Mouse (Mus musculus) embryonic facial prominence, embryonic 13.5 days (tissue): ENCODE results near the gene Lcp1. TPM values are rescaled to one million over a fixed set of nuclear protein-coding genes. Genes with fewer than 3 reads are reported as not detected.

Experiments used
- ATAC-seq: fragments of 200-750 bp; cut with Nextera tagmentation; 2 replicates; pipeline ENCODE4 v1.8.0; 2017; ENCODE audit warnings: low read depth; ENCODE audit not compliant: insufficient number of reproducible peaks, insufficient read depth, low FRiP score, low TSS enrichment
- H3K27ac ChIP-seq: fragments of 300-500 bp; sonication (generic); 2 replicates; pipeline ENCODE4 v1.5.1; 2015; ENCODE audit warnings: moderate library complexity, mild to moderate bottlenecking, inconsistent platforms
- H3K27me3 ChIP-seq: fragments of 300-500 bp; sonication (generic); 2 replicates; pipeline ENCODE4 v1.6.1; 2015; ENCODE audit warnings: mild to moderate bottlenecking, inconsistent platforms
- H3K36me3 ChIP-seq: fragments of 300-500 bp; sonication (generic); 2 replicates; pipeline ENCODE4 v1.6.1; 2015; ENCODE audit warnings: mild to moderate bottlenecking, inconsistent platforms
- H3K4me1 ChIP-seq: fragments of 300-500 bp; sonication (generic); 2 replicates; pipeline ENCODE4 v1.6.1; 2015; ENCODE audit warnings: inconsistent platforms
- H3K4me2 ChIP-seq: fragments of 300-500 bp; sonication (generic); 2 replicates; pipeline ENCODE4 v1.6.1; 2015; ENCODE audit warnings: moderate library complexity, mild to moderate bottlenecking, inconsistent platforms
- H3K4me3 ChIP-seq: fragments of 300-500 bp; sonication (generic); 2 replicates; pipeline ENCODE4 v1.5.1; 2015; ENCODE audit warnings: mild to moderate bottlenecking, inconsistent platforms
- H3K9ac ChIP-seq: fragments of 300-500 bp; sonication (generic); 2 replicates; pipeline ENCODE4 v1.6.1; 2015; ENCODE audit warnings: mild to moderate bottlenecking, inconsistent platforms
- H3K9me3 ChIP-seq: fragments of 300-500 bp; sonication (generic); 2 replicates; pipeline ENCODE4 v1.6.1; 2016; ENCODE audit warnings: inconsistent platforms
- WGBS: fragments of 180-500 bp; shearing (Covaris S2); methylation state at CpG from one replicate; pipeline ENCODE4 v1.1.7; 2015; ENCODE audit warnings: mixed read lengths; 5-methylcytosine and 5-hydroxymethylcytosine counted together
- polyA plus RNA-seq: library from polyadenylated mRNA; unstranded; fragments of >200 nt; fragmentation: Nextera tagmentation; extraction: Ambion mirVana; gene quantifications from 2 replicates; pipeline ENCODE4 v1.2.1, GENCODE M21; 2015

Lcp1 gene
- polyA plus RNA-seq, 1 experiment from 2014 or later, result 24.9 TPM

- Histone ChIP-seq H3K4me3 (no peak overlapping the region), H3K27ac (no peak overlapping the region), H3K36me3 (no peaks in the 10 kb centered on the region), H3K9ac (no peak overlapping the region), H3K4me1 (no peaks in the 10 kb centered on the region), H3K9me3 (no peaks in the 10 kb centered on the region), H3K4me2 (no peak overlapping the region), H3K27me3 (no peaks in the 10 kb centered on the region)
- ATAC-seq, result no peak
- 77% methylated on average over 8 of the region's 8 CpGs for WGBS
Measured at GRCm38 (mm10) chr14:75154481-75154880, 23.6 kb downstream of the Lcp1 start.

GRCm38 (mm10) chr14:75159375-75159774 lies 28.5 kb downstream of the Lcp1 start:
- Histone ChIP-seq H3K36me3 (no peaks in the 10 kb centered on the region), H3K27me3 (no peaks in the 10 kb centered on the region), H3K9me3 (no peaks in the 10 kb centered on the region), H3K9ac (no peak overlapping the region), H3K4me2 (no peak overlapping the region), H3K4me1 (no peaks in the 10 kb centered on the region), H3K27ac (no peak overlapping the region), H3K4me3 (no peak overlapping the region)
- WGBS, result 91% methylated on average over 2 of the region's 2 CpGs
- no peak for ATAC-seq

GRCm38 (mm10) chr14:75163866-75164265 lies 33.0 kb downstream of the Lcp1 start:
- Histone ChIP-seq H3K27ac (no peak overlapping the region), H3K4me3 (no peak overlapping the region), H3K27me3 (no peaks in the 10 kb centered on the region), H3K4me1 (no peaks in the 10 kb centered on the region), H3K9me3 (no peaks in the 10 kb centered on the region), H3K4me2 (no peak overlapping the region), H3K9ac (no peak overlapping the region), H3K36me3 (no peaks in the 10 kb centered on the region)
- WGBS, result 88% methylated on average over 8 of the region's 8 CpGs
- no peak for ATAC-seq

GRCm38 (mm10) chr14:75164345-75164744 lies 33.4 kb downstream of the Lcp1 start:
- no peaks in the 10 kb centered on the region for H3K36me3 ChIP-seq
- H3K9me3 ChIP-seq, result no peaks in the 10 kb centered on the region
- 91% methylated on average over 9 of the region's 9 CpGs for WGBS
- no peak overlapping the region for H3K9ac ChIP-seq
- no peak overlapping the region for H3K4me3 ChIP-seq
- H3K27me3 ChIP-seq, result no peaks in the 10 kb centered on the region
- no peak overlapping the region for H3K4me2 ChIP-seq
- H3K4me1 ChIP-seq, result no peaks in the 10 kb centered on the region
- no peak for ATAC-seq
- no peak overlapping the region for H3K27ac ChIP-seq

- Histone ChIP-seq H3K9ac (no peak overlapping the region), H3K4me1 (no peaks in the 10 kb centered on the region), H3K27me3 (no peaks in the 10 kb centered on the region), H3K27ac (no peak overlapping the region), H3K36me3 (no peaks in the 10 kb centered on the region), H3K4me3 (no peak overlapping the region), H3K4me2 (no peak overlapping the region), H3K9me3 (no peaks in the 10 kb centered on the region)
- ATAC-seq, result no peak
- WGBS, result 88% methylated on average over 2 of the region's 2 CpGs
Measured at GRCm38 (mm10) chr14:75165574-75166131, 34.8 kb downstream of the Lcp1 start.

GRCm38 (mm10) chr14:75168501-75168900 lies 37.6 kb downstream of the Lcp1 start:
- 89% methylated on average over 3 of the region's 3 CpGs for WGBS

GRCm38 (mm10) chr14:75170546-75170945 lies 39.6 kb downstream of the Lcp1 start:
- no peaks in the 10 kb centered on the region for H3K4me1 ChIP-seq

More at GRCm38 (mm10) chr14:75168501-75168900, 37.6 kb downstream of the Lcp1 start:
- Histone ChIP-seq H3K9ac (no peak overlapping the region), H3K4me2 (no peak overlapping the region), H3K4me3 (no peak overlapping the region), H3K9me3 (no peaks in the 10 kb centered on the region), H3K36me3 (no peaks in the 10 kb centered on the region), H3K4me1 (no peaks in the 10 kb centered on the region), H3K27me3 (no peaks in the 10 kb centered on the region), H3K27ac (no peak overlapping the region)
- no peak for ATAC-seq

GRCm38 (mm10) chr14:75174296-75174695 lies 43.4 kb downstream of the Lcp1 start:
- no peak for ATAC-seq
- no peaks in the 10 kb centered on the region for H3K36me3 ChIP-seq
- H3K4me1 ChIP-seq, result peaks cover 8% of the 10 kb centered on the region; the same call in 1 of the 2 replicates
- no peak overlapping the region for H3K4me3 ChIP-seq
- H3K9me3 ChIP-seq, result no peaks in the 10 kb centered on the region
- no peak overlapping the region for H3K9ac ChIP-seq
- 81% methylated on average over 8 of the region's 8 CpGs for WGBS
- no peak overlapping the region for H3K27ac ChIP-seq
- no peaks in the 10 kb centered on the region for H3K27me3 ChIP-seq
- no peak overlapping the region for H3K4me2 ChIP-seq

More at GRCm38 (mm10) chr14:75170546-75170945, 39.6 kb downstream of the Lcp1 start:
- H3K4me3 ChIP-seq, result no peak overlapping the region
- H3K27me3 ChIP-seq, result no peaks in the 10 kb centered on the region
- no peaks in the 10 kb centered on the region for H3K9me3 ChIP-seq
- ATAC-seq, result no peak
- 68% methylated on average over 1 of the region's 1 CpGs for WGBS
- no peak overlapping the region for H3K27ac ChIP-seq
- H3K36me3 ChIP-seq, result no peaks in the 10 kb centered on the region
- H3K4me2 ChIP-seq, result no peak overlapping the region
- no peak overlapping the region for H3K9ac ChIP-seq

- no peaks in the 10 kb centered on the region for H3K27me3 ChIP-seq
- H3K9ac ChIP-seq, result no peak overlapping the region
- H3K4me1 ChIP-seq, result peaks cover 8% of the 10 kb centered on the region; the same call in 1 of the 2 replicates
- no peak overlapping the region for H3K27ac ChIP-seq
- H3K4me2 ChIP-seq, result no peak overlapping the region
- no peak for ATAC-seq
- H3K4me3 ChIP-seq, result no peak overlapping the region
- WGBS, result 80% methylated on average over 9 of the region's 9 CpGs
- no peaks in the 10 kb centered on the region for H3K36me3 ChIP-seq
- H3K9me3 ChIP-seq, result no peaks in the 10 kb centered on the region
Measured at GRCm38 (mm10) chr14:75174731-75175555, 44.0 kb downstream of the Lcp1 start.

GRCm38 (mm10) chr14:75175781-75176180 lies 44.9 kb downstream of the Lcp1 start:
- 78% methylated on average over 7 of the region's 7 CpGs for WGBS
- no peak overlapping the region for H3K4me3 ChIP-seq
- ATAC-seq, result no peak

GRCm38 (mm10) chr14:75176425-75177045 lies 45.6 kb downstream of the Lcp1 start:
- 52% methylated on average over 4 of the region's 4 CpGs for WGBS
- H3K4me1 ChIP-seq, result peaks cover 8% of the 10 kb centered on the region; the same call in 1 of the 2 replicates

More at GRCm38 (mm10) chr14:75175781-75176180, 44.9 kb downstream of the Lcp1 start:
- no peaks in the 10 kb centered on the region for H3K36me3 ChIP-seq
- H3K4me1 ChIP-seq, result peaks cover 8% of the 10 kb centered on the region; the same call in 1 of the 2 replicates
- no peaks in the 10 kb centered on the region for H3K27me3 ChIP-seq
- no peaks in the 10 kb centered on the region for H3K9me3 ChIP-seq
- no peak overlapping the region for H3K4me2 ChIP-seq
- H3K27ac ChIP-seq, result no peak overlapping the region
- no peak overlapping the region for H3K9ac ChIP-seq

More at GRCm38 (mm10) chr14:75176425-75177045, 45.6 kb downstream of the Lcp1 start:
- no peak overlapping the region for H3K9ac ChIP-seq
- no peak overlapping the region for H3K27ac ChIP-seq
- no peak overlapping the region for H3K4me2 ChIP-seq
- H3K9me3 ChIP-seq, result no peaks in the 10 kb centered on the region
- H3K36me3 ChIP-seq, result no peaks in the 10 kb centered on the region
- H3K4me3 ChIP-seq, result no peak overlapping the region
- no peaks in the 10 kb centered on the region for H3K27me3 ChIP-seq
- ATAC-seq, result no peak
